Mouse (Mus musculus): ENCODE results near the gene Ptpn7. TPM values are rescaled to one million over a fixed set of nuclear protein-coding genes. Genes with fewer than 3 reads are reported as not detected.

Ptpn7 gene
- 42.4 TPM for total RNA-seq (2023)

GRCm38 (mm10) chr1:135132473-135132872 is at the start of gene Ptpn7:
TSS of gene Ptpn7 (plus strand) at chr1:135132700.

GRCm38 (mm10) chr1:135105124-135105523 is 27.4 kb upstream of the Ptpn7 start, which contains the start of gene Lgr6:
TSS of gene Lgr6 (minus strand) at chr1:135105276.

GRCm38 (mm10) chr1:135146077-135146945 is 13.8 kb downstream of the Ptpn7 start, which contains the start of gene Arl8a:
TSS of gene Arl8a (plus strand) at chr1:135146824.

GRCm38 (mm10) chr1:135167435-135167834 is 34.9 kb downstream of the Ptpn7 start, which contains the start of gene Gpr37l1:
TSS of gene Gpr37l1 (minus strand) at chr1:135167681.

Other genes starting within 250 kb of the Ptpn7 start
- gene Ppp1r12b, start 176.8 kb upstream of the Ptpn7 start, total RNA-seq (2023): 20.6 TPM
- gene Ube2t, start 170.1 kb upstream of the Ptpn7 start, total RNA-seq (2023): 16.6 TPM
- not detected for gene Lgr6, start 27.4 kb upstream of the Ptpn7 start, total RNA-seq (2023)
- gene Arl8a, start 14.1 kb downstream of the Ptpn7 start, total RNA-seq (2023): 48.3 TPM
- gene Gpr37l1, start 35.0 kb downstream of the Ptpn7 start, total RNA-seq (2023): not detected
- not detected for gene Elf3, start 125.9 kb downstream of the Ptpn7 start, total RNA-seq (2023)
- gene Rnpep, start 151.4 kb downstream of the Ptpn7 start, total RNA-seq (2023): 27.0 TPM
- 55.8 TPM for gene Timm17a, start 181.1 kb downstream of the Ptpn7 start, total RNA-seq (2023)
- gene Lmod1, start 192.1 kb downstream of the Ptpn7 start, total RNA-seq (2023): not detected
- 1.4 TPM for gene Shisa4, start 242.5 kb downstream of the Ptpn7 start, total RNA-seq (2023)